Mouse (Mus musculus) forebrain, postnatal 0 days (tissue): ENCODE measurements at regions not wholly inside any gene's neighbourhood (a gene's known extent, or its start where the extent isn't known, plus 50 kb on each side); places are given as distances from the start of the nearest gene placed in this dataset.
"Not testable (repeated sequence)": the region's sequence is repeated elsewhere in the genome, so short reads cannot be mapped to it uniquely, and the experiment has no call there.

Source experiments
- ATAC-seq: fragments of 200-750 bp; cut with Nextera tagmentation; 2 replicates; pipeline ENCODE4 v1.8.0; 2017; ENCODE audit warnings: mild to moderate bottlenecking, moderate library complexity
- DNase-seq: peaks from one replicate; pipeline ENCODE4 v3.0.0-alpha.2; 2015
- H3K27ac ChIP-seq: fragments of 300-500 bp; sonication (generic); 2 replicates; pipeline ENCODE4 v1.5.1; 2014; ENCODE audit warnings: low read depth, mild to moderate bottlenecking, antibody characterized with exemption, low read length, moderate library complexity, mixed read lengths
- H3K27me3 ChIP-seq: fragments of 300-500 bp; sonication (generic); 2 replicates; pipeline ENCODE4 v1.6.1; 2014; ENCODE audit warnings: mild to moderate bottlenecking, low read length, mixed read lengths; ENCODE audit not compliant: insufficient read depth
- H3K36me3 ChIP-seq: fragments of 300-500 bp; sonication (generic); 2 replicates; pipeline ENCODE4 v1.6.1; 2014; ENCODE audit warnings: mild to moderate bottlenecking, moderate library complexity; ENCODE audit not compliant: insufficient read depth
- H3K4me1 ChIP-seq: fragments of 300-500 bp; sonication (generic); 2 replicates; pipeline ENCODE4 v1.6.1; 2014; ENCODE audit warnings: antibody characterized with exemption; ENCODE audit not compliant: insufficient read depth
- H3K4me2 ChIP-seq: fragments of 300-500 bp; sonication (generic); 2 replicates; pipeline ENCODE4 v1.6.1; 2014; ENCODE audit warnings: low read depth, mild to moderate bottlenecking, moderate library complexity
- H3K4me3 ChIP-seq: fragments of 300-500 bp; sonication (generic); 2 replicates; pipeline ENCODE4 v1.5.1; 2014; ENCODE audit warnings: low read depth, low read length, mixed read lengths
- H3K9ac ChIP-seq: fragments of 300-500 bp; sonication (generic); 2 replicates; pipeline ENCODE4 v1.6.1; 2014; ENCODE audit warnings: mild to moderate bottlenecking
- H3K9me3 ChIP-seq: fragments of 300-500 bp; sonication (generic); 2 replicates; pipeline ENCODE4 v1.6.1; 2016; ENCODE audit warnings: low read length
- CTCF ChIP-seq: sonication (generic); IDR thresholded peaks from 2 replicates; pipeline ENCODE4 v1.5.1; 2016; ENCODE audit warnings: antibody characterized with exemption, control low read depth, low read depth
- WGBS: fragments of 180-500 bp; shearing (Covaris S2); extraction: QIAGEN DNeasy Blood & Tissue Kit; methylation state at CpG from one replicate; pipeline ENCODE4 v1.1.7; 2014; 5-methylcytosine and 5-hydroxymethylcytosine counted together

DNA sequence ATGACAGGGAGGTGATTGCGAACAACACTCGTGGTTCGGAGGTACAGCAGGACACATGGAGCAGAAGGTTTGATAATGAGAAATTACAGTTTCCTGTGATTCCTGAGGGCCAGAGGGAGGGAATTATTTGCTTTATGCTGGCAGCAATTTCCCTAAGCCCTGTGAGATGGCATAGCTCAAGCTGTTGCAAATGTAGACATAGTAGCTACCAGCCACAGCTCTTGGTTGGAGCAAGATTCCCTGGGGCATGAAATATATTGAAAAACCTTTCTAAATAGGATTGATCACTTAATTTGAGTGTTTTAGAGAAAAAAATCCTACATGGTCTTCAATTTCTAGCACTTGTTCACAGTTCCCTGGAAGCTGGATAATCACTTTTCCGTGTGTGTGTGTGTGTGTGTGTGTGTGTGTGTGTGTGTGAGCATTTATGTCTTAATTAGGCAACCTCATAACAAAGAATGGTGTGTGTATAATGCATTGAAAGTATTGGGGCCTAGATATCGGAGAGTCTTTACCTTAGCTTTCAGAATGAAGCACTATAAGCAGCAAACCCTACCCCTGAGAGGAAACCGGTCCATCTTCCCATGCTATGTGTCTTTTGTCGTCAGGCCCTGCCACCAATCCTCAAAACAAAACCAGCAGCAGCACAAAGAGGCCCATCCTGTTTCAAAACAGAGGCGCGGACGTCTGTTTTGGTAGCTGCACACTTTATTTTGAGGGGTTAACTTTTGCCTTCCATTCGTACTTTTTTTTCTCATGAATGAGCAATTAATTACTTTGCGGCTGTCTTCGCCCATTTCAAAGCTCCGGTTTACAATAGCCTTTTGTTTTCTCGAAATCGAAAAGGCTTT lies 172.7 kb upstream of the G2e3 start:
- peak; percentile 23; the same call in 1 of the 2 replicates for ATAC-seq
- Histone ChIP-seq H3K27me3 (no peaks in the 10 kb centered on the region), H3K9ac (no peak overlapping the region), H3K4me3 (no peak overlapping the region), H3K36me3 (no peaks in the 10 kb centered on the region), H3K4me1 (no peaks in the 10 kb centered on the region), H3K4me2 (0 out of 2 replicates have a peak overlapping the region, but pooled peaks have one; percentile 10), H3K9me3 (no peaks in the 10 kb centered on the region), H3K27ac (peak overlapping the region; percentile 23; the same call in 1 of the 2 replicates)
- peak; percentile 47 for DNase-seq
- TF ChIP-seq CTCF = no peak
- WGBS = 16% methylated on average over 16 of the region's 16 CpGs

DNA sequence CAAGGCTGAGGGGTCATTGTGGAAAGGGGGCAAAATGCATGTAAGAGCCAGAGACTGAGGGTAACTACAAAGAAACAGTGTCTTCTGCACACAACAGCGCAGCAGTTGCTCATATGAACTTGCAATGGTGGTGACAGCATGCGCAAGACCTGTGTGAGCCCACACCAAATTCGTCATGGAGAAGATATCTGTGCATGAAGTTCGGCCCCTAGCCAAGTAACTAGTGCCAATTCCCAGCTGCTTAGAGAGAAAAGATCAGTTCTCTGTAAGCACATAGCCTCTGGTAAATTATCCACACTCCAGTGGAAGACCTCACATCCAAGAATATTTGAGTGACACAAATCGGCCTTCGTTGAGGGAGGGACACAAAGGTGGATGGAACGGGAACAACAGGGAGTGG lies 182.7 kb upstream of the G2e3 start:
- no peak overlapping the region for H3K27ac ChIP-seq
- no peaks in the 10 kb centered on the region for H3K4me1 ChIP-seq
- no peak for DNase-seq
- no peaks in the 10 kb centered on the region for H3K36me3 ChIP-seq
- H3K4me3 ChIP-seq = no peak overlapping the region
- H3K4me2 ChIP-seq = no peak overlapping the region
- no peak for TF ChIP-seq CTCF
- 77% methylated on average over 7 of the region's 7 CpGs for WGBS
- H3K27me3 ChIP-seq = no peaks in the 10 kb centered on the region
- no peak for ATAC-seq
- H3K9me3 ChIP-seq = peaks cover 6% of the 10 kb centered on the region
- no peak overlapping the region for H3K9ac ChIP-seq

DNA sequence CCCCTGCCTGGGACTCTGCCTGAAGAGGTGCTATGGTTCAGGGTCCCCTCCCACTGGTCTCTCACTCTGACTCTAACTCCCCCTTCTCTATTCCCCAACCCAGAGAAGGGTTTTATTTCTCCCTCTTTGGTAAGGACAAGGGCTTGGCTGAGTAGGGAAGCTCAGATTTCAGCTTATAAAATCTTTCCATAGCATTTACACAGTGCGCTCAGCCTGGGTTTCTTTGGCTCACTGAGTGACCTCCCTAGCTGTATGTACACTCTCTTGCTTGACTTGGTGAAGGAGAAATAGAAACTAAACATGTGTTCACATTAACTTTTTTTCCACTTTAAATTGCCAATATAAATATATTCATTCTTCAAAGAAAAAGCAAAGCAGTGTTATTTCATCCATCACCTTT lies 186.9 kb upstream of the G2e3 start:
- DNase-seq (no peak), ATAC-seq (no peak)
- no peaks in the 10 kb centered on the region for H3K36me3 ChIP-seq
- H3K9me3 ChIP-seq = peaks cover 6% of the 10 kb centered on the region
- H3K4me3 ChIP-seq = no peak overlapping the region
- H3K9ac ChIP-seq = no peak overlapping the region
- 92% methylated on average over 1 of the region's 1 CpGs for WGBS
- H3K27me3 ChIP-seq = no peaks in the 10 kb centered on the region
- no peak overlapping the region for H3K4me2 ChIP-seq
- H3K27ac ChIP-seq = no peak overlapping the region
- no peaks in the 10 kb centered on the region for H3K4me1 ChIP-seq
- TF ChIP-seq CTCF = no peak

DNA sequence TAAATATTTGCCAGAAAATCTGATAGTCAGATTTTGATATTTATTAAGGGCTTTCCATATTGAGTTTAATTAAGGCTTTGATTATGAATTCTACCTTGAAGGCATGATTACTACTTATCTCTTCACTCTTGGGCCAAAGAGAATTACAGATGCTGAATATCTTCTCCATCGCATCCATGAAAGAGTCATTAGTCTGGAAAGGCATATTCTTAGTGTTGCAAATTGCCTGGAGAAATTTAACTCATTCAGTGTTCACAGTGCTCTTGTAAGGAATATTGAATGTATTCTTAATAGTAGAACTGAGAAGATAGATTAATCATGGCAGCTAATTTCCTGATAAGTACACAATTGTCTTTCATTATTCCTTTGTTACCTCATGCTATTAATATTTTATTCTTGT lies 187.7 kb upstream of the G2e3 start:
- DNase-seq (no peak), ATAC-seq (no peak)
- Histone ChIP-seq H3K4me2 (no peak overlapping the region), H3K9ac (no peak overlapping the region), H3K36me3 (no peaks in the 10 kb centered on the region), H3K27ac (no peak overlapping the region), H3K9me3 (peaks cover 6% of the 10 kb centered on the region), H3K27me3 (no peaks in the 10 kb centered on the region), H3K4me3 (no peak overlapping the region), H3K4me1 (no peaks in the 10 kb centered on the region)
- 46% methylated on average over 1 of the region's 1 CpGs for WGBS
- no peak for TF ChIP-seq CTCF

- H3K36me3 ChIP-seq = no peaks in the 10 kb centered on the region
- no peak overlapping the region for H3K9ac ChIP-seq
- H3K4me1 ChIP-seq = no peaks in the 10 kb centered on the region
- no peaks in the 10 kb centered on the region for H3K27me3 ChIP-seq
- no peak overlapping the region for H3K4me2 ChIP-seq
- H3K4me3 ChIP-seq = no peak overlapping the region
- DNase-seq (no peak), ATAC-seq (no peak)
- no peak overlapping the region for H3K27ac ChIP-seq
- H3K9me3 ChIP-seq = no peaks in the 10 kb centered on the region
- 49% methylated on average over 8 of the region's 8 CpGs for WGBS
- no peak for TF ChIP-seq CTCF
Measured at GRCm38 (mm10) chr12:51147963-51148362, 199.9 kb upstream of the G2e3 start.

DNA sequence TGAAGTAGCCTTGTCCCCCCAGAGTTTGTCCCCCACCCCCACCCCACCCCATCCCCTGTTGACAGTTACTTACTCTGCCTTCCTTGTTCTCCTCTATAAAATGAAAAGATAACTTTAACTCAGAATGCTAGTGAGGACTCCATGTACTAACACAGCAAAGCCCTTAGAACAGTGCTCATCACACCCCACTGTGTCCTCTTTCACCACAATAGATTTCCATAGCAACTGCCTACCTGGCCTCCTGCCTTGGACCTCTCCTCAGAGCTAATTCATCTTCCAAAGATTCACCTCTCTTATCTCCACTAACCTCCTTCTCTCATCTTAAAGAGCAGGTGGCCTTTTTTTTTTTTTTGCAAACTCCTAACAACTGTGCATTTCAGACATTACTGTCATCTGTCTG lies 204.0 kb upstream of the G2e3 start:
- ATAC-seq (no peak), DNase-seq (no peak)
- no peaks in the 10 kb centered on the region for H3K27me3 ChIP-seq
- no peak overlapping the region for H3K4me2 ChIP-seq
- TF ChIP-seq CTCF = no peak
- H3K9me3 ChIP-seq = no peaks in the 10 kb centered on the region
- no peak overlapping the region for H3K9ac ChIP-seq
- H3K4me1 ChIP-seq = no peaks in the 10 kb centered on the region
- H3K36me3 ChIP-seq = no peaks in the 10 kb centered on the region
- H3K4me3 ChIP-seq = no peak overlapping the region
- H3K27ac ChIP-seq = no peak overlapping the region

DNA sequence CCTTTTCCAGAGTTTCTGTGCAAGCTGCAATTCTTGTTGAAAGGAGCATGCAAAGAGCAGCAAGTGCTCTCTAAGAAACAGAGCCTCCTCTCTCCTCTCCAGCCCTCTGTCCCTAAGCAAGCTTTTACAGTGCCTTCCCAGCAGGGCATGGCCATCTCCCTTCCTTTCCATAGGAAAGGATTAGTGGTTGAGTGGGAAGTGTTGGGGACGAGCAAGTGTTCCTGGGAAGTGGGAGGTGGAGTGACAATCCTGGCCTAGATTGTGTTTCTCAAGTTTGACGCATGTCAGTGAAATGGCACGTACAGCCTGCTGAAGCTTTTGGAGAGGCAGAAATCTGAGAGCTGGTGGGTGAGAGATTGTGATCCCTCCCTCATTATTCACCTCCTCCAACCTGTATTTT lies 204.7 kb upstream of the G2e3 start:
- Histone ChIP-seq H3K9ac (no peak overlapping the region), H3K4me1 (no peaks in the 10 kb centered on the region), H3K4me2 (no peak overlapping the region), H3K9me3 (no peaks in the 10 kb centered on the region), H3K27me3 (no peaks in the 10 kb centered on the region), H3K27ac (no peak overlapping the region), H3K4me3 (no peak overlapping the region), H3K36me3 (no peaks in the 10 kb centered on the region)
- WGBS = 39% methylated on average over 3 of the region's 3 CpGs
- no peak for TF ChIP-seq CTCF
- ATAC-seq (no peak), DNase-seq (no peak)

- H3K27ac ChIP-seq, H3K9me3 ChIP-seq, H3K4me1 ChIP-seq, H3K9ac ChIP-seq, H3K36me3 ChIP-seq, DNase-seq, ATAC-seq, H3K4me3 ChIP-seq, H3K27me3 ChIP-seq, H3K4me2 ChIP-seq: not testable (repeated sequence)
- 91% methylated on average over 5 of the region's 5 CpGs for WGBS
Measured at GRCm38 (mm10) chr12:51133676-51134075, 214.2 kb upstream of the G2e3 start.
